Mouse (Mus musculus) forebrain, embryonic 14.5 days (tissue): ENCODE measurements around the gene Kif13a. TPM values are rescaled to one million over a fixed set of nuclear protein-coding genes. Genes with fewer than 3 reads are reported as not detected.

ENCODE experiments used
- ATAC-seq: fragments of 200-750 bp; cut with Nextera tagmentation; 2 replicates; pipeline ENCODE4 v1.8.0; 2017; ENCODE audit warnings: mild to moderate bottlenecking, moderate library complexity
- DNase-seq: peaks from one replicate; pipeline ENCODE4 v3.0.0-alpha.2; 2015; ENCODE audit warnings: low spot score
- H3K27ac ChIP-seq: fragments of 300-500 bp; sonication (generic); 2 replicates; pipeline ENCODE4 v1.5.1; 2014; ENCODE audit warnings: low read depth, mild to moderate bottlenecking, control low read depth, low read length, moderate library complexity
- H3K27me3 ChIP-seq: fragments of 300-500 bp; sonication (generic); replicated peaks from 2 replicates; pipeline ENCODE4 v1.6.1; 2014; ENCODE audit warnings: low read length, control low read depth, mixed read lengths; ENCODE audit not compliant: control insufficient read depth, insufficient read depth
- H3K36me3 ChIP-seq: fragments of 300-500 bp; sonication (generic); 2 replicates; pipeline ENCODE4 v1.6.1; 2014; ENCODE audit warnings: low read length, control low read depth; ENCODE audit not compliant: control insufficient read depth, insufficient read depth
- H3K4me1 ChIP-seq: fragments of 300-500 bp; sonication (generic); 2 replicates; pipeline ENCODE4 v1.6.1; 2014; ENCODE audit warnings: antibody characterized with exemption, low read length, control low read depth; ENCODE audit not compliant: control insufficient read depth, insufficient read depth
- H3K4me2 ChIP-seq: fragments of 300-500 bp; sonication (generic); 2 replicates; pipeline ENCODE4 v1.6.1; 2014; ENCODE audit warnings: mild to moderate bottlenecking, control low read depth, low read length
- H3K4me3 ChIP-seq: fragments of 300-500 bp; sonication (generic); 2 replicates; pipeline ENCODE4 v1.5.1; 2014; ENCODE audit warnings: low read depth, low read length, control low read depth
- H3K9ac ChIP-seq: fragments of 300-500 bp; sonication (generic); 2 replicates; pipeline ENCODE4 v1.6.1; 2014; ENCODE audit warnings: mild to moderate bottlenecking, low read length, control low read depth, moderate library complexity
- H3K9me3 ChIP-seq: fragments of 300-500 bp; sonication (generic); replicated peaks from 2 replicates; pipeline ENCODE4 v1.6.1; 2016; ENCODE audit warnings: low read length, control low read depth, mixed read lengths; ENCODE audit not compliant: control insufficient read depth
- WGBS: fragments of 180-500 bp; shearing (Covaris S2); extraction: QIAGEN DNeasy Blood & Tissue Kit; methylation state at CpG from one replicate; pipeline ENCODE4 v1.1.7; 2014; 5-methylcytosine and 5-hydroxymethylcytosine counted together
- polyA plus RNA-seq: library from polyadenylated mRNA; unstranded; fragments of >200 nt; fragmentation: Nextera tagmentation; extraction: Ambion mirVana; gene quantifications from 2 replicates; pipeline ENCODE4 v1.2.1, GENCODE M21; 2014

Kif13a gene
- polyA plus RNA-seq, 1 experiment from 2014 or later: 7.1 TPM

GRCm38 (mm10) chr13:46727038-46727836 is 202.4 kb downstream of the Kif13a start:
- H3K4me3 ChIP-seq: peak overlapping the region; percentile 100
- peak overlapping the region; percentile 76 for H3K4me2 ChIP-seq
- under 1% methylated on average over 83 of the region's 85 CpGs for WGBS
- H3K9ac ChIP-seq: peak overlapping the region; percentile 93
- peak; percentile 89 for ATAC-seq
- peaks cover 18% of the 10 kb centered on the region for H3K4me1 ChIP-seq
- H3K36me3 ChIP-seq: no peaks in the 10 kb centered on the region
- DNase-seq: peak; percentile 65
- no peaks in the 10 kb centered on the region for H3K27me3 ChIP-seq
- H3K27ac ChIP-seq: peak overlapping the region; percentile 94
- H3K9me3 ChIP-seq: no peaks in the 10 kb centered on the region

GRCm38 (mm10) chr13:46726288-46727037 is 203.2 kb downstream of the Kif13a start:
- peak overlapping the region; percentile 94 for H3K27ac ChIP-seq
- peak overlapping the region; percentile 93 for H3K9ac ChIP-seq
- no peaks in the 10 kb centered on the region for H3K27me3 ChIP-seq
- WGBS: under 1% methylated on average over 30 of the region's 30 CpGs
- H3K4me1 ChIP-seq: peaks cover 18% of the 10 kb centered on the region
- H3K9me3 ChIP-seq: no peaks in the 10 kb centered on the region
- H3K36me3 ChIP-seq: no peaks in the 10 kb centered on the region
- H3K4me2 ChIP-seq: peak overlapping the region; percentile 76
- ATAC-seq (no peak), DNase-seq (no peak)
- peak overlapping the region; percentile 100 for H3K4me3 ChIP-seq

GRCm38 (mm10) chr13:46725227-46725626 is 204.4 kb downstream of the Kif13a start:
- H3K9me3 ChIP-seq: no peaks in the 10 kb centered on the region
- no peak overlapping the region for H3K4me3 ChIP-seq
- H3K4me1 ChIP-seq: peaks cover 18% of the 10 kb centered on the region
- 18% methylated on average over 2 of the region's 2 CpGs for WGBS
- no peak for DNase-seq
- ATAC-seq: no peak
- H3K27me3 ChIP-seq: no peaks in the 10 kb centered on the region
- H3K4me2 ChIP-seq: peak overlapping the region; percentile 76
- no peak overlapping the region for H3K27ac ChIP-seq
- no peak overlapping the region for H3K9ac ChIP-seq
- no peaks in the 10 kb centered on the region for H3K36me3 ChIP-seq

GRCm38 (mm10) chr13:46724371-46724770 is 205.3 kb downstream of the Kif13a start:
- no peak overlapping the region; the same call in 1 of the 2 replicates for H3K4me2 ChIP-seq
- H3K9me3 ChIP-seq: no peaks in the 10 kb centered on the region
- DNase-seq (peak; percentile 22), ATAC-seq (no peak)
- H3K27me3 ChIP-seq: no peaks in the 10 kb centered on the region
- H3K4me1 ChIP-seq: peaks cover 18% of the 10 kb centered on the region
- H3K36me3 ChIP-seq: no peaks in the 10 kb centered on the region
- no peak overlapping the region for H3K4me3 ChIP-seq
- no peak overlapping the region for H3K27ac ChIP-seq
- no peak overlapping the region for H3K9ac ChIP-seq

- Histone ChIP-seq H3K4me1 (peaks cover 15% of the 10 kb centered on the region), H3K4me3 (no peak overlapping the region), H3K4me2 (no peak overlapping the region), H3K27me3 (no peaks in the 10 kb centered on the region), H3K27ac (no peak overlapping the region), H3K36me3 (peaks cover 10% of the 10 kb centered on the region), H3K9ac (no peak overlapping the region), H3K9me3 (no peaks in the 10 kb centered on the region)
- ATAC-seq (no peak), DNase-seq (no peak)
These were observed 208.7 kb downstream of the Kif13a start for GRCm38 (mm10) chr13:46721009-46721408.

- peaks cover 17% of the 10 kb centered on the region for H3K36me3 ChIP-seq
- no peaks in the 10 kb centered on the region for H3K27me3 ChIP-seq
- H3K4me2 ChIP-seq: no peak overlapping the region
- DNase-seq: no peak
- H3K9me3 ChIP-seq: no peaks in the 10 kb centered on the region
- H3K9ac ChIP-seq: no peak overlapping the region
- WGBS: 69% methylated on average over 5 of the region's 5 CpGs
- no peak overlapping the region for H3K27ac ChIP-seq
- ATAC-seq: no peak
- H3K4me1 ChIP-seq: no peaks in the 10 kb centered on the region
- no peak overlapping the region for H3K4me3 ChIP-seq
These were observed 210.7 kb downstream of the Kif13a start for GRCm38 (mm10) chr13:46718893-46719400.

GRCm38 (mm10) chr13:46715976-46716639 is 213.6 kb downstream of the Kif13a start:
- H3K9ac ChIP-seq: no peak overlapping the region
- DNase-seq: no peak
- H3K9me3 ChIP-seq: no peaks in the 10 kb centered on the region
- no peak for ATAC-seq
- WGBS: 86% methylated on average over 3 of the region's 3 CpGs
- H3K27me3 ChIP-seq: no peaks in the 10 kb centered on the region
- no peaks in the 10 kb centered on the region for H3K4me1 ChIP-seq
- no peak overlapping the region for H3K4me3 ChIP-seq
- H3K27ac ChIP-seq: no peak overlapping the region
- no peak overlapping the region for H3K4me2 ChIP-seq
- H3K36me3 ChIP-seq: peaks cover 38% of the 10 kb centered on the region

- H3K4me1 ChIP-seq: no peaks in the 10 kb centered on the region
- H3K4me2 ChIP-seq: no peak overlapping the region
- no peaks in the 10 kb centered on the region for H3K27me3 ChIP-seq
- WGBS: 91% methylated on average over 5 of the region's 5 CpGs
- ATAC-seq (no peak), DNase-seq (no peak)
- H3K9ac ChIP-seq: no peak overlapping the region
- peaks cover 55% of the 10 kb centered on the region for H3K36me3 ChIP-seq
- no peak overlapping the region for H3K4me3 ChIP-seq
- H3K27ac ChIP-seq: no peak overlapping the region
- no peaks in the 10 kb centered on the region for H3K9me3 ChIP-seq
These were observed 216.2 kb downstream of the Kif13a start for GRCm38 (mm10) chr13:46713486-46713885.
